Mouse (Mus musculus): ENCODE measurements around the gene Epha2. TPM values are rescaled to one million over a fixed set of nuclear protein-coding genes. Genes with fewer than 3 reads are reported as not detected.

The Epha2 gene
- polyA plus RNA-seq, 1 experiment from 2014 or later: 1.0 TPM

DNA sequence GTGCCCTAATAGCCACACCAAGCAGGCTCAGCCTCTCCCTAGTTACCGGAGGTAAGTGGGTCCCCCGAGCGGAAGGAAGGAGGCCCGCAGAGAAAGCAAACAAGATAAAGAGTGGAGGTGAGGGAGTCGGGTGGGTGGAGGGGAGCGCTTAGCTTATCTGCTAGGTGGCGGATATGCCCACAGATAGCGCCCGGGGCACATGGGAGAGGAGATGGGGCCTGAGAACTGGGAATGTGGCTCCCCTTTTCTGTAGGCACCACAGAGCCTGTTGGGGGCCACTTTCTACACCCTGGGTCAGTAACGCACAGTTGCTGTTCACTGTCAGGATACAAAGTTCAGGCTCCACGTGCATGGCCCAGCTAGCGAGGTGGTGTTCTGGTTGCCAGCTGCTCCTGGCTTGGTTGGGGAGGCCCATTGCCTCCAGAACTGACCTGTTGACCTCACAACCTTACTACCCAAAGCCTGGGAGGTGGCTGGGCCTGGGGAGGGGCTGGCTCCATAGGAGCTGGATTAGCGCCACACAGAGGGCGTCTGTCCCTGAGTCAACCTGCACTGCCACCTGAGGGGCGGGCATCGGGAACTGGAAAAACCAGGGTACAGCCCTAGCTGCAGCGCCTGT lies 11.6 kb downstream of the Epha2 start:
- Histone ChIP-seq H3K27ac (ENCODE audit: low read length) (no peak overlapping the region), H3K4me3 (ENCODE audit: low read depth, low read length) (no peak overlapping the region), H3K4me1 (ENCODE audit: control insufficient read depth, insufficient read depth, low read length) (peaks cover 27% of the 10 kb centered on the region), H3K27me3 (ENCODE audit: control insufficient read depth, insufficient read depth, low read depth, low read length) (no peaks in the 10 kb centered on the region), H3K9ac (ENCODE audit: low read depth, low read length) (no peak overlapping the region), H3K36me3 (ENCODE audit: control insufficient read depth, insufficient read depth, low read length) (no peaks in the 10 kb centered on the region), H3K4me2 (ENCODE audit: low read length) (no peak overlapping the region), H3K9me3 (replicated peaks; ENCODE audit: control insufficient read depth, low read length, poor library complexity, severe bottlenecking) (no peaks in the 10 kb centered on the region)
- no peak; the same call in 1 of the 2 replicates for ATAC-seq
- 77% methylated on average over 17 of the region's 17 CpGs for whole genome bisulfite sequencing

DNA sequence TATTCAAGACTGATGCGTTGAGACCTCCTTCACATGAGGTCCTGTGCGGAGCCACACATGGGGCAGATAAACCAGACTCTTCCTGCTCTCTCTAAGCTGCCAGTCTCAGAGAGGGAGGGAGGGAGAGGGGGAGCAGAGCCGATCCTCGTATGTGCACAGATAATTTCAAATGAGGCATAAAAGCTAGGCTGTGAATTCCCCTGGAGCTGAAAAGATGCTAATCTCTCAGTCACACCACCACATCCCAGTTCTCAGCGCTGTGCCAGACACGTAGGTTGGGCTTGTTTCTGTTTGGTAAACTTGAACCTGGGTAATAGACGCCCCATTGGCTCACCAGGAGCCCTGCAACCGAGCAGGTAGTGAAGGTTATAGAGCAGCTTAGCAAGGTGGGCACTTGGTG lies 12.4 kb downstream of the Epha2 start:
- Histone ChIP-seq H3K27ac (ENCODE audit: low read length) (no peak overlapping the region), H3K4me3 (ENCODE audit: low read depth, low read length) (no peak overlapping the region), H3K9ac (ENCODE audit: low read depth, low read length) (no peak overlapping the region), H3K27me3 (ENCODE audit: control insufficient read depth, insufficient read depth, low read depth, low read length) (no peaks in the 10 kb centered on the region), H3K36me3 (ENCODE audit: control insufficient read depth, insufficient read depth, low read length) (no peaks in the 10 kb centered on the region), H3K4me1 (ENCODE audit: control insufficient read depth, insufficient read depth, low read length) (peaks cover 27% of the 10 kb centered on the region), H3K9me3 (replicated peaks; ENCODE audit: control insufficient read depth, low read length, poor library complexity, severe bottlenecking) (no peaks in the 10 kb centered on the region), H3K4me2 (ENCODE audit: low read length) (no peak overlapping the region)
- ATAC-seq: no peak
- WGBS: 40% methylated on average over 8 of the region's 8 CpGs

DNA sequence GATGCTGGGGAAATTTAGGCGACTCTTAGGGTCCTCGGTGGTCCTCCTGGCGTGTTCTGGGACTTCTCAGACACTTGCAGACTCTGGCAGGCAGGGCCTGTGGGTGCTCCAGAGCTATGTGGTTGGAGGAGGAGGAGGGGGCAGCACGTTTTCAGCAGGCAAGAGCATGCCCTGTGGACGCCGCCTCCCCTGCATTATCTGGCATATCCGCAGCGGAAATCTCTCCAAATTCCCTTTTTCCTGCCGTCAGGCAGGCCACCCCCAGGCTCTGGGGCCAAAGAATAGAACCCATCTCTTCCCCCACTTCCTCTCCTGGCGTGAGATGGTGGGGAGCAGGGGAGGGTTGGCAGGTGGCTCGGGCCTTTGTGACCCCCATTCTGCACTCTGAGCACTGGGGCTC lies 12.9 kb downstream of the Epha2 start:
- no peak for ATAC-seq
- Histone ChIP-seq H3K36me3 (ENCODE audit: control insufficient read depth, insufficient read depth, low read length) (no peaks in the 10 kb centered on the region), H3K27ac (ENCODE audit: low read length) (no peak overlapping the region), H3K4me2 (ENCODE audit: low read length) (no peak overlapping the region), H3K4me1 (ENCODE audit: control insufficient read depth, insufficient read depth, low read length) (peaks cover 27% of the 10 kb centered on the region), H3K9ac (ENCODE audit: low read depth, low read length) (no peak overlapping the region), H3K4me3 (ENCODE audit: low read depth, low read length) (no peak overlapping the region), H3K9me3 (replicated peaks; ENCODE audit: control insufficient read depth, low read length, poor library complexity, severe bottlenecking) (no peaks in the 10 kb centered on the region), H3K27me3 (ENCODE audit: control insufficient read depth, insufficient read depth, low read depth, low read length) (no peaks in the 10 kb centered on the region)
- WGBS: 46% methylated on average over 11 of the region's 11 CpGs

DNA sequence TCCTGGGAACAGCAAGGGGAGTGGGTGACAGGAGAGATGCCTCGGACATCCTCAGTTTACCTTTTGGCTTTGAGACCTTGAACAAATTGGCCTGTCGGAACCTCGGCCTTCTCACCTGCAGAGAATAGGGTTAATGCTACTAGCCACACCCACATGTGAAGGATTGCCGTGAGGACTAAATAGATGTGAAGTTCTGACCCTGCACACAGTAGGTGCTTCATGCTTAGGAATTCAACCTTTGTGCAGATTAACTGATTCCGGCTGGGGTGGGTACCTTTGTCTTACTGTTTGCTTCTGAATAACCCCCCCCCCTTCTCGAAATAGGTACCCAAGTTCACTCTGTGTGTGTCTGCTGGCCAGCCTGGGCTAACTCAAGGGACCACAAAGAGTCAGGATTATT lies 13.7 kb downstream of the Epha2 start:
- Histone ChIP-seq H3K4me1 (ENCODE audit: control insufficient read depth, insufficient read depth, low read length) (peaks cover 26% of the 10 kb centered on the region), H3K4me3 (ENCODE audit: low read depth, low read length) (no peak overlapping the region), H3K4me2 (ENCODE audit: low read length) (no peak overlapping the region), H3K36me3 (ENCODE audit: control insufficient read depth, insufficient read depth, low read length) (no peaks in the 10 kb centered on the region), H3K9ac (ENCODE audit: low read depth, low read length) (no peak overlapping the region), H3K9me3 (replicated peaks; ENCODE audit: control insufficient read depth, low read length, poor library complexity, severe bottlenecking) (no peaks in the 10 kb centered on the region), H3K27ac (ENCODE audit: low read length) (no peak overlapping the region), H3K27me3 (ENCODE audit: control insufficient read depth, insufficient read depth, low read depth, low read length) (no peaks in the 10 kb centered on the region)
- 87% methylated on average over 6 of the region's 6 CpGs for WGBS
- ATAC-seq: no peak

DNA sequence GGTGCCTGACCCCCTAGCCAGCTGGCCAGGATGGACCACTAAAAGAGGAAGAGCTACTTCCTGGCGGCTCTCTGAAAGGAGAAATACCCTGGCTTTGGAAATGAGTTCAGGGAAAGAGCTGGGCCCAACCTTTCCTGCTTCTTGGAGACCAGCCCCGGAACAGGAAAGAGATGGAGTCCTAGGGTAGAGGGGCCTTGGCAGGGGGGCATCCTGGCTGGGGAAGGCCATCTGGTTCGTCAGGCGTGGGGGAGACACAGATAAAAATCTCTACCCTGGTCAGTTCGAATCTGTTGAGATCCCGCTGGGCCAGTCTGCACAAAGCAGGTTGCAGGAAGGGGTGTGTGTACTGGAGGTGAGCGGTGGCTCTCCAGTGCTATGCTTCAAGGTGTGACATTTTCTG lies 15.0 kb downstream of the Epha2 start:
- H3K4me3 ChIP-seq (ENCODE audit: low read depth, low read length): no peak overlapping the region
- H3K27ac ChIP-seq (ENCODE audit: low read length): no peak overlapping the region
- peaks cover 14% of the 10 kb centered on the region; the same call in 1 of the 2 replicates for H3K4me1 ChIP-seq (ENCODE audit: control insufficient read depth, insufficient read depth, low read length)
- no peak overlapping the region for H3K4me2 ChIP-seq (ENCODE audit: low read length)
- no peak for ATAC-seq
- no peaks in the 10 kb centered on the region for H3K36me3 ChIP-seq (ENCODE audit: control insufficient read depth, insufficient read depth, low read length)
- WGBS: 88% methylated on average over 7 of the region's 7 CpGs
- no peaks in the 10 kb centered on the region for H3K9me3 ChIP-seq (replicated peaks; ENCODE audit: control insufficient read depth, low read length, poor library complexity, severe bottlenecking)
- H3K27me3 ChIP-seq (ENCODE audit: control insufficient read depth, insufficient read depth, low read depth, low read length): no peaks in the 10 kb centered on the region
- no peak overlapping the region for H3K9ac ChIP-seq (ENCODE audit: low read depth, low read length)

DNA sequence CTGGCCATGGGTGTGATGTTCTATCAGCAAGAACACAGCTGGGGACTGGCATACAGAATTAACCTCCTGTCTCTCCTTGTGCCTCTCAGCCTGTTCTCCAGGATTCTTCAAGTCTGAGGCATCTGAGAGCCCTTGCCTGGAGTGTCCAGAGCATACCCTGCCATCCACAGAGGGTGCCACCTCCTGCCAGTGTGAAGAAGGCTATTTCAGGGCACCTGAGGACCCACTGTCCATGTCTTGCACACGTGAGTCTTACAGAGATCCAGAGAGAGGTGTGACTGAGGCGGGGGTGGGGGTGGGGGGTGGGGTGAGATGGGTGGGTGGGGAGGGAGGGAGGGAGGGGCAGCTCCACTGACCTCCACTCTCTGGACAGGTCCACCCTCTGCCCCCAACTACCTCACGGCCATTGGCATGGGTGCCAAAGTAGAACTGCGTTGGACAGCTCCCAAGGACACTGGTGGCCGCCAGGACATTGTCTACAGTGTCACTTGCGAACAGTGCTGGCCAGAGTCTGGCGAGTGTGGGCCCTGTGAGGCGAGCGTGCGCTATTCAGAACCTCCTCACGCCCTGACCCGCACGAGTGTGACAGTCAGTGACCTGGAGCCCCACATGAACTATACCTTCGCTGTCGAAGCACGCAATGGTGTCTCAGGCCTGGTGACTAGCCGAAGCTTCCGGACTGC lies 15.6 kb downstream of the Epha2 start:
- H3K27me3 ChIP-seq (ENCODE audit: control insufficient read depth, insufficient read depth, low read depth, low read length): no peaks in the 10 kb centered on the region
- no peak overlapping the region for H3K4me3 ChIP-seq (ENCODE audit: low read depth, low read length)
- WGBS: 90% methylated on average over 17 of the region's 18 CpGs
- no peak for ATAC-seq
- no peaks in the 10 kb centered on the region for H3K9me3 ChIP-seq (replicated peaks; ENCODE audit: control insufficient read depth, low read length, poor library complexity, severe bottlenecking)
- peaks cover 12% of the 10 kb centered on the region; the same call in 1 of the 2 replicates for H3K4me1 ChIP-seq (ENCODE audit: control insufficient read depth, insufficient read depth, low read length)
- no peak overlapping the region for H3K4me2 ChIP-seq (ENCODE audit: low read length)
- H3K36me3 ChIP-seq (ENCODE audit: control insufficient read depth, insufficient read depth, low read length): no peaks in the 10 kb centered on the region
- H3K9ac ChIP-seq (ENCODE audit: low read depth, low read length): no peak overlapping the region
- H3K27ac ChIP-seq (ENCODE audit: low read length): no peak overlapping the region

DNA sequence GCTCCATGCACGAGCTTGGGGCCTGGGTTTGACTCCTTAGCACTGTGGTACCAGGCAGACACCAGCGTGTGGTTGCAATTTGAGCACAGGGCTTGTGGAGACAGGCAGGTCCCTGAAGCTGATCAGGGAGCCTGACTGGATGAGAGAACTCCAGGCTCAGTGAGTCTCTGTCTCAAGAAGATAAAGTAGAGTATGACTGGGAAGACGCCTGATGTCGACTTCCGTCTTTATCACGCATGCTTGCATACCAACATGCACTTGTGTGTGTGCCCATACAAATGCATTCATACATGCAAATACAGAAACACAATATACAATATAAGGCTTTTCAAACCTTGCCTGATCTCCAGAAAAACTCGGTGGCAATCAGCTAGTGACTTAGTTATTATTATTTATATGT lies 16.9 kb downstream of the Epha2 start:
- Histone ChIP-seq H3K27me3 (ENCODE audit: control insufficient read depth, insufficient read depth, low read depth, low read length) (no peaks in the 10 kb centered on the region), H3K36me3 (ENCODE audit: control insufficient read depth, insufficient read depth, low read length) (no peaks in the 10 kb centered on the region), H3K4me2 (ENCODE audit: low read length) (no peak overlapping the region), H3K27ac (ENCODE audit: low read length) (no peak overlapping the region), H3K4me3 (ENCODE audit: low read depth, low read length) (no peak overlapping the region), H3K9ac (ENCODE audit: low read depth, low read length) (no peak overlapping the region), H3K9me3 (replicated peaks; ENCODE audit: control insufficient read depth, low read length, poor library complexity, severe bottlenecking) (no peaks in the 10 kb centered on the region), H3K4me1 (ENCODE audit: control insufficient read depth, insufficient read depth, low read length) (peaks cover 7% of the 10 kb centered on the region; the same call in 1 of the 2 replicates)
- WGBS: 90% methylated on average over 7 of the region's 7 CpGs
- no peak for ATAC-seq

DNA sequence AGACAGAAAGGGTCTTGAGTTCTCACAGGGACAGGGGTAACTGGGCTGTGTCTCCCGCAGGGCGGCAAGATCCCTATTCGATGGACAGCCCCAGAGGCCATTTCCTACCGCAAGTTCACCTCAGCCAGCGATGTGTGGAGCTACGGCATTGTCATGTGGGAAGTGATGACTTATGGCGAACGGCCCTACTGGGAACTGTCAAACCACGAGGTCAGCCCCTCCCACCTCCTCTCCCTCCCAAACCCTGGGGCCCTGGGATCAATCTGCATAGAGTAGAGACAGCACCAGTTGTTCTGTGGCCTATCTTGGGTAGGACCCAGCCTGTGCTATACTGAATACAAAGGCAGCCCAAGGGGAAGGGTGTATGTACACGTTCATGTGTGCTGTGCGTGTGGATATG lies 21.5 kb downstream of the Epha2 start:
- Histone ChIP-seq H3K36me3 (ENCODE audit: control insufficient read depth, insufficient read depth, low read length) (no peaks in the 10 kb centered on the region), H3K27me3 (ENCODE audit: control insufficient read depth, insufficient read depth, low read depth, low read length) (no peaks in the 10 kb centered on the region), H3K4me3 (ENCODE audit: low read depth, low read length) (no peak overlapping the region), H3K4me1 (ENCODE audit: control insufficient read depth, insufficient read depth, low read length) (no peaks in the 10 kb centered on the region), H3K9ac (ENCODE audit: low read depth, low read length) (no peak overlapping the region), H3K4me2 (ENCODE audit: low read length) (no peak overlapping the region), H3K9me3 (replicated peaks; ENCODE audit: control insufficient read depth, low read length, poor library complexity, severe bottlenecking) (no peaks in the 10 kb centered on the region), H3K27ac (ENCODE audit: low read length) (no peak overlapping the region)
- WGBS: 83% methylated on average over 11 of the region's 11 CpGs
- no peak for ATAC-seq

DNA sequence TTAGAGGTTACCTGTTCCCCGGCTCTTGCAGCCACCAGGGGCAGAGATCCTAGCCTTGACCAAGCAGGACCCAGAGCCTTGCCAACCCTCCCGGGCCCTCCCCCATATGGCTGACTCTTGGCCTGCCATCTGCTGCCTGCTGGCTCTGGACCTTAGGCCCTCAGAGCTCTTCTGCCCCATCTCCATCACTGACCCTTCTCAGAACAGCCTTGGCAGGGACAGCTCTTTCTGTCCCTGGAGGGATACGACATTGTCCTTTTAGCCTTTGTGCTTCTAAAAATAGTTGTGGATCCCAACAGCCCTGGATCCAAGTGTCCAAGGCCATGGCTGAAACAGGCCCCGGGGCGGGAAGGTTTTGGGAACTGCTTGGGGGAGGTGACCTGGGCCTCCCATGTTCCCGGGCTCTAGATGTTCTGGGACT lies 23.7 kb downstream of the Epha2 start:
- Histone ChIP-seq H3K27ac (ENCODE audit: low read length) (no peak overlapping the region), H3K4me3 (ENCODE audit: low read depth, low read length) (no peak overlapping the region), H3K36me3 (ENCODE audit: control insufficient read depth, insufficient read depth, low read length) (no peaks in the 10 kb centered on the region), H3K27me3 (ENCODE audit: control insufficient read depth, insufficient read depth, low read depth, low read length) (no peaks in the 10 kb centered on the region), H3K4me1 (ENCODE audit: control insufficient read depth, insufficient read depth, low read length) (no peaks in the 10 kb centered on the region), H3K9me3 (replicated peaks; ENCODE audit: control insufficient read depth, low read length, poor library complexity, severe bottlenecking) (no peaks in the 10 kb centered on the region), H3K9ac (ENCODE audit: low read depth, low read length) (no peak overlapping the region), H3K4me2 (ENCODE audit: low read length) (no peak overlapping the region)
- ATAC-seq: no peak
- 93% methylated on average over 6 of the region's 6 CpGs for WGBS
